Mouse (Mus musculus): ENCODE data around the gene Pi4ka.

GRCm38 (mm10) chr16:17283151-17283550 lies 123.0 kb downstream of the Pi4ka start:
- TF ChIP-seq CTCF (IDR thresholded peaks at IDR 0.05; ENCODE audit: low read depth) = no peak
- TF ChIP-seq EP300 (IDR thresholded peaks at IDR 0.05; ENCODE audit: low read depth) = no peak

All from liver, postnatal 0 days (tissue).